ENCODE assay signal across 9 mouse cellular contexts in the genomic region with DNA sequence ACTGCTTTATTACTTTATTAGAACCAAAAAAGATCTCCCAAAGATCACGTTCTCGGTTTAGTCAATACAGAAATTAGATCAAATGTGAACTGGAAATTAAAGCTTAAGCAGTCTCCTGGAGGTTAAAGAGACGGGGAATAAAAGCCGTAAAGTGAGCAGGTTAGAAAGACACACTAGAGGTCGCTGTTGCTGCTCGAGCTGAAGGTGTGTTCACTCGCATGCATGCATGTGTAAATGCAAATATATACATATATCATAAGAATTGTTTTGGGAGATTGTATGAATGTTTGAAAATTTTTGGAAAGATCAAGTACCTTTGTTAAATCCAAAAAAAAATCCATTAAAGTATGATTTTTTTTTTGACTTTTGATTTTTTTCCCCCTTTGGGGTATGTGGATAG.
A peak's percentile ranks its signal among the peaks of the same experiment; 100 is the strongest.
DNase-seq lines count a peak whose midpoint lies in the region; ATAC-seq and TF ChIP-seq lines count a peak whose summit lies in the region.
"Had no signal": no experiment of that assay in that cellular context is flagged by ENCODE, and none has a peak within 500 bp of the region (broad histone marks: within the 10 kb centered on the region; RNA-seq: fewer than 3 reads in every experiment).

No protein-coding gene starts in this region.

- TF ChIP-seq EP300 in heart, postnatal 0 days (IDR thresholded peaks at IDR 0.05; ENCODE audit: low read depth), result no peak

- no peak for DNase-seq in heart, postnatal 0 days (ENCODE audit: low spot score)
- no peak for DNase-seq in heart, postnatal 36 days
- DNase-seq in urinary bladder, postnatal 14 days (ENCODE audit: low spot score), result peak; percentile 20
- DNase-seq in urinary bladder, postnatal 36 days (ENCODE audit: low spot score in 2 of 2), result no peak
- DNase-seq in embryo, embryonic 10.5 days (ENCODE audit: low spot score), result peak; percentile 73
- peak; percentile 23 to 56 for DNase-seq in left cerebral cortex, postnatal 14 days (ENCODE audit: low spot score in 2 of 2)
- DNase-seq in gastrocnemius, adult 18-20 months (ENCODE audit: low spot score), result no peak
- DNase-seq in gastrocnemius, postnatal 10 days, result no peak

- no peaks in the 10 kb centered on the region for H3K36me3 ChIP-seq in heart, postnatal 0 days (replicated peaks; ENCODE audit: control insufficient read depth, insufficient read depth, low read length)
- H3K36me3 ChIP-seq: neural tube, embryonic 13.5 days had no signal

- no peak for ATAC-seq in heart, postnatal 0 days (ENCODE audit: insufficient read depth, low read depth)

- H3K27me3 ChIP-seq in heart, postnatal 0 days (ENCODE audit: control insufficient read depth, insufficient read depth, low read length), result no peaks in the 10 kb centered on the region
- H3K27me3 ChIP-seq: neural tube, embryonic 13.5 days had no signal

- intact Hi-C loops in heart, postnatal 36 days (cut with DNase I), result loop anchor here (5.0 to 10.0 kb wide), 2 partner anchors 165 to 1912 kb away; no protein-coding TSS in a partner anchor
- intact Hi-C loops in left cerebral cortex, postnatal 14 days (cut with DNase I), result no loop called here

- no peaks in the 10 kb centered on the region for H3K4me1 ChIP-seq in heart, postnatal 0 days (ENCODE audit: control insufficient read depth, insufficient read depth)
- H3K4me1 ChIP-seq: neural tube, embryonic 13.5 days had no signal

- H3K4me2 ChIP-seq in heart, postnatal 0 days (ENCODE audit: low read depth, low read length), result no peak overlapping the region
- H3K4me2 ChIP-seq: neural tube, embryonic 13.5 days had no signal

- H3K4me3 ChIP-seq in heart, postnatal 0 days (ENCODE audit: low read depth, low read length), result no peak overlapping the region
- H3K4me3 ChIP-seq: neural tube, embryonic 13.5 days had no signal

- no peaks in the 10 kb centered on the region for H3K9me3 ChIP-seq in heart, postnatal 0 days (replicated peaks; ENCODE audit: control insufficient read depth, low read length)
- H3K9me3 ChIP-seq: neural tube, embryonic 13.5 days had no signal

- 44% methylated on average over 7 of the region's 7 CpGs for WGBS in heart, postnatal 0 days

- no peak overlapping the region for H3K27ac ChIP-seq in heart, postnatal 0 days (ENCODE audit: low read depth)
- H3K27ac ChIP-seq: neural tube, embryonic 13.5 days had no signal

- peak; percentile 56 for TF ChIP-seq CTCF in heart, postnatal 0 days (IDR thresholded peaks at IDR 0.05; ENCODE audit: low read depth)

- H3K9ac ChIP-seq in heart, postnatal 0 days (replicated peaks; ENCODE audit: low read depth, low read length), result no peak overlapping the region
- H3K9ac ChIP-seq: neural tube, embryonic 13.5 days had no signal

Comparison
In these comparisons a context has a peak if more than half of its experiments do, and no peak if none do; other contexts are left out.
1. DNase-seq: peak in urinary bladder, postnatal 14 days (single experiment), embryo, embryonic 10.5 days (single experiment) and left cerebral cortex, postnatal 14 days (2 of 2); none in heart, postnatal 0 days (single experiment), heart, postnatal 36 days (0 of 2), urinary bladder, postnatal 36 days (0 of 2), gastrocnemius, adult 18-20 months (single experiment) and gastrocnemius, postnatal 10 days (single experiment).